Mouse (Mus musculus): Measurements from ENCODE around the gene Tmprss9.

GRCm38 (mm10) chr10:80909375-80910162 lies 37.9 kb downstream of the Tmprss9 start:
- no peak for TF ChIP-seq POLR2A (IDR thresholded peaks at IDR 0.05; ENCODE audit: low read depth, low read length)
- TF ChIP-seq CTCF (IDR thresholded peaks at IDR 0.05; ENCODE audit: extremely low read depth, insufficient read length, insufficient replicate concordance, low read depth, low read length), result no peak
